Mouse (Mus musculus) midbrain, embryonic 16.5 days (tissue): ENCODE data around the gene Evx1. TPM values are rescaled to one million over a fixed set of nuclear protein-coding genes. Genes with fewer than 3 reads are reported as not detected.

Experiments used
- ATAC-seq: fragments of 200-750 bp; cut with Nextera tagmentation; 2 replicates; pipeline ENCODE4 v1.8.0; 2017; ENCODE audit warnings: moderate TSS enrichment
- H3K27ac ChIP-seq: fragments of 300-500 bp; sonication (generic); 2 replicates; pipeline ENCODE4 v1.5.1; 2014; ENCODE audit warnings: mild to moderate bottlenecking, low read length, mixed read lengths
- H3K27me3 ChIP-seq: fragments of 300-500 bp; sonication (generic); 2 replicates; pipeline ENCODE4 v1.6.1; 2014; ENCODE audit warnings: low read depth, low read length, mixed read lengths; ENCODE audit not compliant: control insufficient read depth, insufficient read depth
- H3K36me3 ChIP-seq: fragments of 300-500 bp; sonication (generic); 2 replicates; pipeline ENCODE4 v1.6.1; 2014; ENCODE audit warnings: mild to moderate bottlenecking, low read length, moderate library complexity, mixed read lengths; ENCODE audit not compliant: control insufficient read depth, insufficient read depth
- H3K4me1 ChIP-seq: fragments of 300-500 bp; sonication (generic); 2 replicates; pipeline ENCODE4 v1.6.1; 2014; ENCODE audit warnings: mild to moderate bottlenecking, low read length, mixed read lengths; ENCODE audit not compliant: control insufficient read depth, insufficient read depth
- H3K4me2 ChIP-seq: fragments of 300-500 bp; sonication (generic); 2 replicates; pipeline ENCODE4 v1.6.1; 2014; ENCODE audit warnings: mild to moderate bottlenecking, low read length, mixed read lengths
- H3K4me3 ChIP-seq: fragments of 300-500 bp; sonication (generic); 2 replicates; pipeline ENCODE4 v1.5.1; 2014; ENCODE audit warnings: low read depth, mild to moderate bottlenecking, low read length, moderate library complexity, mixed read lengths
- H3K9ac ChIP-seq: fragments of 300-500 bp; sonication (generic); 2 replicates; pipeline ENCODE4 v1.6.1; 2014; ENCODE audit warnings: low read depth, low read length, mixed read lengths
- H3K9me3 ChIP-seq: fragments of 300-500 bp; sonication (generic); replicated peaks from 2 replicates; pipeline ENCODE4 v1.6.1; 2014; ENCODE audit warnings: mild to moderate bottlenecking, low read length, mixed read lengths; ENCODE audit not compliant: control insufficient read depth, poor library complexity, severe bottlenecking
- WGBS: fragments of 180-500 bp; shearing (Covaris S2); extraction: QIAGEN DNeasy Blood & Tissue Kit; methylation state at CpG from one replicate; pipeline ENCODE4 v1.1.7; 2014; 5-methylcytosine and 5-hydroxymethylcytosine counted together
- polyA plus RNA-seq: library from polyadenylated mRNA; unstranded; fragments of >200 nt; fragmentation: Nextera tagmentation; extraction: Ambion mirVana; gene quantifications from 2 replicates; pipeline ENCODE4 v1.2.1, GENCODE M21; 2015

Evx1 gene
- polyA plus RNA-seq, 1 experiment from 2014 or later, result 0.46 TPM

- Histone ChIP-seq H3K36me3 (no peaks in the 10 kb centered on the region), H3K9me3 (no peaks in the 10 kb centered on the region), H3K4me2 (no peak overlapping the region), H3K4me3 (no peak overlapping the region), H3K9ac (no peak overlapping the region), H3K27ac (no peak overlapping the region), H3K27me3 (peaks cover 55% of the 10 kb centered on the region), H3K4me1 (no peaks in the 10 kb centered on the region)
- WGBS, result 73% methylated on average over 12 of the region's 12 CpGs
- ATAC-seq, result no peak
Observed at GRCm38 (mm10) chr6:52281084-52281483, 32.2 kb upstream of the Evx1 start.

- Histone ChIP-seq H3K27me3 (peaks cover 51% of the 10 kb centered on the region), H3K27ac (no peak overlapping the region), H3K4me1 (no peaks in the 10 kb centered on the region), H3K9ac (no peak overlapping the region), H3K36me3 (no peaks in the 10 kb centered on the region), H3K9me3 (no peaks in the 10 kb centered on the region), H3K4me2 (no peak overlapping the region), H3K4me3 (no peak overlapping the region)
- WGBS, result 90% methylated on average over 5 of the region's 5 CpGs
- ATAC-seq, result no peak
Observed at GRCm38 (mm10) chr6:52283896-52284295, 29.4 kb upstream of the Evx1 start.

GRCm38 (mm10) chr6:52290186-52290585 lies 23.1 kb upstream of the Evx1 start:
- H3K36me3 ChIP-seq, result no peaks in the 10 kb centered on the region

GRCm38 (mm10) chr6:52291021-52291860 lies 22.1 kb upstream of the Evx1 start:
- H3K9me3 ChIP-seq, result no peaks in the 10 kb centered on the region
- peaks cover 71% of the 10 kb centered on the region for H3K27me3 ChIP-seq
- H3K9ac ChIP-seq, result no peak overlapping the region
- no peak for ATAC-seq
- WGBS, result 2% methylated on average over 45 of the region's 45 CpGs
- H3K36me3 ChIP-seq, result no peaks in the 10 kb centered on the region
- H3K4me3 ChIP-seq, result peak overlapping the region; percentile 8; the same call in 1 of the 2 replicates
- H3K4me2 ChIP-seq, result peak overlapping the region; percentile 18; the same call in 1 of the 2 replicates
- no peak overlapping the region for H3K27ac ChIP-seq
- no peaks in the 10 kb centered on the region; the same call in 1 of the 2 replicates for H3K4me1 ChIP-seq

More at GRCm38 (mm10) chr6:52290186-52290585, 23.1 kb upstream of the Evx1 start:
- ATAC-seq, result no peak
- WGBS, result 19% methylated on average over 12 of the region's 12 CpGs
- no peaks in the 10 kb centered on the region; the same call in 1 of the 2 replicates for H3K4me1 ChIP-seq
- H3K4me2 ChIP-seq, result no peak overlapping the region
- H3K27me3 ChIP-seq, result peaks cover 65% of the 10 kb centered on the region
- no peak overlapping the region for H3K27ac ChIP-seq
- no peak overlapping the region for H3K9ac ChIP-seq
- no peaks in the 10 kb centered on the region for H3K9me3 ChIP-seq
- H3K4me3 ChIP-seq, result no peak overlapping the region

GRCm38 (mm10) chr6:52292328-52292727 lies 21.0 kb upstream of the Evx1 start:
- H3K9ac ChIP-seq, result no peak overlapping the region
- H3K4me1 ChIP-seq, result no peaks in the 10 kb centered on the region; the same call in 1 of the 2 replicates
- peaks cover 68% of the 10 kb centered on the region for H3K27me3 ChIP-seq
- no peak overlapping the region for H3K27ac ChIP-seq
- H3K4me2 ChIP-seq, result no peak overlapping the region
- ATAC-seq, result no peak
- H3K36me3 ChIP-seq, result no peaks in the 10 kb centered on the region
- no peaks in the 10 kb centered on the region for H3K9me3 ChIP-seq
- 49% methylated on average over 7 of the region's 7 CpGs for WGBS
- no peak overlapping the region for H3K4me3 ChIP-seq

GRCm38 (mm10) chr6:52294616-52295015 lies 18.7 kb upstream of the Evx1 start:
- WGBS, result 65% methylated on average over 6 of the region's 6 CpGs
- Histone ChIP-seq H3K4me1 (no peaks in the 10 kb centered on the region; the same call in 1 of the 2 replicates), H3K27me3 (peaks cover 59% of the 10 kb centered on the region), H3K9me3 (no peaks in the 10 kb centered on the region), H3K4me2 (no peak overlapping the region), H3K27ac (no peak overlapping the region), H3K4me3 (no peak overlapping the region), H3K36me3 (no peaks in the 10 kb centered on the region), H3K9ac (no peak overlapping the region)
- ATAC-seq, result no peak

GRCm38 (mm10) chr6:52298511-52298910 lies 14.8 kb upstream of the Evx1 start:
- H3K9me3 ChIP-seq, result no peaks in the 10 kb centered on the region
- no peak overlapping the region for H3K9ac ChIP-seq
- no peak overlapping the region for H3K4me3 ChIP-seq
- H3K36me3 ChIP-seq, result no peaks in the 10 kb centered on the region
- H3K27ac ChIP-seq, result no peak overlapping the region
- 82% methylated on average over 4 of the region's 4 CpGs for WGBS
- ATAC-seq, result no peak
- no peaks in the 10 kb centered on the region for H3K4me1 ChIP-seq
- H3K27me3 ChIP-seq, result peaks cover 39% of the 10 kb centered on the region
- no peak overlapping the region for H3K4me2 ChIP-seq

- no peak overlapping the region for H3K4me2 ChIP-seq
- H3K4me3 ChIP-seq, result no peak overlapping the region
- WGBS, result 80% methylated on average over 4 of the region's 4 CpGs
- H3K27ac ChIP-seq, result no peak overlapping the region
- ATAC-seq, result no peak
- H3K9me3 ChIP-seq, result no peaks in the 10 kb centered on the region
- H3K9ac ChIP-seq, result no peak overlapping the region
- no peaks in the 10 kb centered on the region for H3K36me3 ChIP-seq
- H3K27me3 ChIP-seq, result peaks cover 38% of the 10 kb centered on the region
- H3K4me1 ChIP-seq, result peaks cover 2% of the 10 kb centered on the region; the same call in 1 of the 2 replicates
Observed at GRCm38 (mm10) chr6:52300806-52301205, 12.5 kb upstream of the Evx1 start.

- Histone ChIP-seq H3K27ac (no peak overlapping the region), H3K36me3 (no peaks in the 10 kb centered on the region), H3K9me3 (no peaks in the 10 kb centered on the region), H3K9ac (no peak overlapping the region), H3K4me3 (no peak overlapping the region), H3K27me3 (peaks cover 49% of the 10 kb centered on the region), H3K4me1 (peaks cover 3% of the 10 kb centered on the region; the same call in 1 of the 2 replicates), H3K4me2 (no peak overlapping the region)
- 57% methylated on average over 3 of the region's 3 CpGs for WGBS
- ATAC-seq, result no peak
Observed at GRCm38 (mm10) chr6:52303426-52303825, 9.9 kb upstream of the Evx1 start.
